Comparison of ENCODE assay signal across 28 mouse cellular contexts in the genomic region with DNA sequence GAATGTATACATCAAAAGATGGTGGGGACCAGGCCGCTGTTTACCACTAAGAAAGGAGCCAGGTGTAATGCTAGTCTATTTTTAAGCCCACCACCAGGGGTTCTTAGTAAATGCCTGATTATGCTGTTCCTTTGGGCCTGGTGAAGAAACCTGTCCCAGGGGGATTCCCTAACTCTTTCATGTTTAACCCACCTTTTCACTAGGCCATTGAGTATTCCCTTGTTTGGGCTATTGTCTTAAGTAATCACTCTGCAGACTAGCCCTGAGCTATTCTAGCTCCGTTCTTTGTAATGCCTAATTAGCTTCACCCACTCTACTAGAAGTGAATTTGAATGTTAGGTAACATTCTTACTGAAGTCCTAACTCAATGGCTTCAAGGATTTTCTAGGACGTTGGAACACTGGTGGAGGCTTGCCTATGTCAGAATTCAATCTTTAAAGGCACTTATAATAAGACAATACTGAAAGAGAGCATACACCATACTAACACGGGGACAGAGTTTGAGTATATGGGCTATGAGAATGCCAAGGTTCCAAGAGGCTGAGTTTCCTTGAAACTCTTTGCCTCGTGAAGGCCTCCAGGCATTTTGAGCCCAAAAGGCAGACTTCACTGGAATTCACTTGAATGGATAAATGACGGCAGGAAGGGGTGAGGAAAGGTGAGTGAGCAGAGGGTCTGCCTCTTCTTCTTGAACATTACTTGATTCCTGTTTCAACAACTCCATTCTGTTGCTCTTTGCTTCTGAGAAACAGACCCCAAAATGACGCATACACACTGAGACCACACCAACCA.
"Had no signal": no experiment of that assay in that cellular context is flagged by ENCODE, and none has a peak within 500 bp of the region (broad histone marks: within the 10 kb centered on the region; RNA-seq: fewer than 3 reads in every experiment).

No protein-coding gene starts in this region.

- H3K36me3 ChIP-seq: heart, embryonic 10.5 days; heart, embryonic 12.5 days; hindbrain, embryonic 10.5 days; hindbrain, embryonic 12.5 days; intestine, embryonic 15.5 days; kidney, embryonic 15.5 days; limb, embryonic 10.5 days; limb, embryonic 12.5 days; liver, embryonic 13.5 days; liver, embryonic 15.5 days had no signal

- H3K27me3 ChIP-seq: heart, embryonic 12.5 days; hindbrain, embryonic 12.5 days; intestine, embryonic 15.5 days; kidney, embryonic 15.5 days; limb, embryonic 12.5 days; liver, embryonic 13.5 days; liver, embryonic 15.5 days had no signal

- H3K9ac ChIP-seq: heart, embryonic 12.5 days; hindbrain, embryonic 12.5 days; hindbrain, embryonic 14.5 days; intestine, embryonic 15.5 days; kidney, embryonic 15.5 days; limb, embryonic 12.5 days; liver, embryonic 13.5 days; liver, embryonic 15.5 days; liver, postnatal 0 days had no signal

- H3K4me2 ChIP-seq: heart, embryonic 12.5 days; hindbrain, embryonic 12.5 days; hindbrain, embryonic 14.5 days; intestine, embryonic 15.5 days; kidney, embryonic 15.5 days; limb, embryonic 12.5 days; liver, embryonic 11.5 days; liver, embryonic 13.5 days; liver, embryonic 15.5 days had no signal

- H3K4me1 ChIP-seq: heart, embryonic 10.5 days; heart, embryonic 12.5 days; hindbrain, embryonic 10.5 days; hindbrain, embryonic 12.5 days; intestine, embryonic 15.5 days; kidney, embryonic 15.5 days; limb, embryonic 10.5 days; limb, embryonic 12.5 days; liver, embryonic 13.5 days; liver, embryonic 15.5 days had no signal

- ATAC-seq: hindbrain, embryonic 16.5 days; inflammation-experienced regulatory T-cells, adult 6 months; intestine, embryonic 15.5 days; intestine, postnatal 0 days; liver, postnatal 0 days had no signal

- H3K9me3 ChIP-seq: heart, embryonic 10.5 days; heart, embryonic 12.5 days; hindbrain, embryonic 10.5 days; hindbrain, embryonic 12.5 days; intestine, embryonic 15.5 days; kidney, embryonic 15.5 days; limb, embryonic 10.5 days; limb, embryonic 12.5 days; liver, embryonic 13.5 days; liver, embryonic 15.5 days had no signal

- H3K27ac ChIP-seq: heart, embryonic 10.5 days; hindbrain, embryonic 10.5 days; hindbrain, embryonic 12.5 days; hindbrain, embryonic 14.5 days; intestine, embryonic 15.5 days; kidney, embryonic 15.5 days; kidney, postnatal 0 days; limb, embryonic 10.5 days; limb, embryonic 12.5 days; liver, embryonic 13.5 days; liver, embryonic 15.5 days had no signal

- DNase-seq: gastrocnemius, postnatal 25 days; heart, adult 18-20 months; heart, postnatal 10 days; heart, postnatal 4 days; kidney, adult 18-20 months; kidney, adult 9 months; kidney, postnatal 14 days; kidney, postnatal 36 days; layer of hippocampus, adult 9-11 months; layer of hippocampus, postnatal 36 days; liver; liver, embryonic 13.5 days; liver, postnatal 0 days had no signal

- H3K4me3 ChIP-seq: heart, embryonic 10.5 days; heart, embryonic 12.5 days; hindbrain, embryonic 10.5 days; hindbrain, embryonic 12.5 days; intestine, embryonic 15.5 days; kidney, embryonic 15.5 days; limb, embryonic 10.5 days; limb, embryonic 12.5 days; liver, embryonic 13.5 days; liver, embryonic 15.5 days had no signal
